Mouse (Mus musculus): ENCODE measurements around the gene Col2a1. TPM values are rescaled to one million over a fixed set of nuclear protein-coding genes. Genes with fewer than 3 reads are reported as not detected.

Col2a1 gene
- 1 to 10 TPM; 1.9 to 3.5 TPM for total RNA-seq (2021)
- long read RNA-seq, experiment 1, partial matches to known transcripts: 1 of 1 reads
- long read RNA-seq, experiment 1, other reads (novel, unspliced or antisense): 0 of 1 reads
- long read RNA-seq, experiment 2, partial matches to known transcripts: 3 of 3 reads
- long read RNA-seq, experiment 2, other reads (novel, unspliced or antisense): 0 of 3 reads

- DNase-seq: no peak
- intact Hi-C loops (cut with DNase I): no loop called here
Measured at GRCm38 (mm10) chr15:98003822-98004739, at the start of gene Col2a1. Gene Col2a1, minus strand, starts transcription at chr15:98004695.

GRCm38 (mm10) chr15:98051685-98052084 lies 47.2 kb upstream of the Col2a1 start:
- intact Hi-C loops (cut with DNase I): no loop called here
- no peak for DNase-seq

GRCm38 (mm10) chr15:98048918-98049700 lies 44.6 kb upstream of the Col2a1 start:
- no peak for DNase-seq
- intact Hi-C loops (cut with DNase I): no loop called here

- intact Hi-C loops (cut with DNase I): no loop called here
- DNase-seq: no peak
Measured at GRCm38 (mm10) chr15:98044387-98044786, 39.9 kb upstream of the Col2a1 start.

GRCm38 (mm10) chr15:98043967-98044366 lies 39.5 kb upstream of the Col2a1 start:
- intact Hi-C loops (cut with DNase I): no loop called here

GRCm38 (mm10) chr15:98042508-98042907 lies 38.0 kb upstream of the Col2a1 start:
- intact Hi-C loops (cut with DNase I): no loop called here
- DNase-seq: no peak

More at GRCm38 (mm10) chr15:98043967-98044366, 39.5 kb upstream of the Col2a1 start:
- no peak for DNase-seq

- DNase-seq: no peak
- intact Hi-C loops (cut with DNase I): no loop called here
Measured at GRCm38 (mm10) chr15:98039682-98040081, 35.2 kb upstream of the Col2a1 start.

GRCm38 (mm10) chr15:98036578-98036977 lies 32.1 kb upstream of the Col2a1 start:
- intact Hi-C loops (cut with DNase I): no loop called here
- no peak for DNase-seq

- no peak for DNase-seq
- intact Hi-C loops (cut with DNase I): no loop called here
Measured at GRCm38 (mm10) chr15:98035076-98035755, 30.7 kb upstream of the Col2a1 start.

- DNase-seq: no peak
- intact Hi-C loops (cut with DNase I): no loop called here
Measured at GRCm38 (mm10) chr15:98033233-98033748, 28.8 kb upstream of the Col2a1 start.

- no peak for DNase-seq
- intact Hi-C loops (cut with DNase I): no loop called here
Measured at GRCm38 (mm10) chr15:98029798-98030197, 25.3 kb upstream of the Col2a1 start.

- no peak for DNase-seq
- intact Hi-C loops (cut with DNase I): no loop called here
Measured at GRCm38 (mm10) chr15:98026967-98027904, 22.7 kb upstream of the Col2a1 start.

- intact Hi-C loops (cut with DNase I): no loop called here
Measured at GRCm38 (mm10) chr15:98025611-98026010, 21.1 kb upstream of the Col2a1 start.

GRCm38 (mm10) chr15:98023137-98023536 lies 18.6 kb upstream of the Col2a1 start:
- intact Hi-C loops (cut with DNase I): no loop called here
- no peak for DNase-seq

More at GRCm38 (mm10) chr15:98025611-98026010, 21.1 kb upstream of the Col2a1 start:
- DNase-seq: no peak

- intact Hi-C loops (cut with DNase I): no loop called here
- DNase-seq: no peak
Measured at GRCm38 (mm10) chr15:98021886-98022285, 17.4 kb upstream of the Col2a1 start.

- no peak for DNase-seq
- intact Hi-C loops (cut with DNase I): no loop called here
Measured at GRCm38 (mm10) chr15:98019047-98019446, 14.6 kb upstream of the Col2a1 start.

GRCm38 (mm10) chr15:98017925-98018324 lies 13.4 kb upstream of the Col2a1 start:
- DNase-seq: no peak
- intact Hi-C loops (cut with DNase I): no loop called here

- intact Hi-C loops (cut with DNase I): no loop called here
- DNase-seq: no peak
Measured at GRCm38 (mm10) chr15:98012810-98013209, 8.3 kb upstream of the Col2a1 start.

- DNase-seq: no peak
- intact Hi-C loops (cut with DNase I): no loop called here
Measured at GRCm38 (mm10) chr15:98005181-98005580, 686 bp upstream of the Col2a1 start.

Data from gastrocnemius, postnatal 36 days (tissue).